In the genomic region with DNA sequence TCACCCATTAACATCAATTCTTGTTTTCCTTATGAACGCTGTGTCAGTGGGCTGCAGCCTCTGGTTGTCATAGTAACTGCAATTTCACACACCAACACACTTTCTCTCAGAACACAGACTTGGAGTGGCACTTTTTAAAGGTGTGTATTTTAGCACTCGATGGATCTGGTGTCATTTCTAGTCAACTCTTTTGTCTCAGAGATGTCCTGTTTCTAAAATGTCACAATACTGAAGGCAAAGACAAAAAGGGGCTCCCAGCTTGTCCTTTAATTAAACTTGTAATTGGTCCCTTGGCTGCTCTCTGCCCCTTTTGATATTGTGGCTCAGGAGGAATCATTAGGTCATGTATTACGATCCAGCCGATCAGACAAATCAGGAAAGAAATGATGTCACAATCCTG, we compare ENCODE assay signal across 20 mouse cellular contexts. TPM values are rescaled to one million over a fixed set of nuclear protein-coding genes. Genes with fewer than 3 reads are reported as not detected.
DNase-seq lines count a peak whose midpoint lies in the region; ATAC-seq and TF ChIP-seq lines count a peak whose summit lies in the region.
"Had no signal": no experiment of that assay in that cellular context is flagged by ENCODE, and none has a peak within 500 bp of the region (broad histone marks: within the 10 kb centered on the region; RNA-seq: fewer than 3 reads in every experiment).

No protein-coding gene starts in this region.

- no peaks in the 10 kb centered on the region for H3K27me3 ChIP-seq in E14TG2a.4 (ENCODE audit: insufficient read depth, low read length)
- H3K27me3 ChIP-seq in forebrain, embryonic 15.5 days: no peaks in the 10 kb centered on the region
- no peaks in the 10 kb centered on the region for H3K27me3 ChIP-seq in midbrain, embryonic 15.5 days (replicated peaks)
- H3K27me3 ChIP-seq: CH12.LX; neural tube, embryonic 13.5 days had no signal

- H3K4me3 ChIP-seq in E14TG2a.4 (replicated peaks; ENCODE audit: low read length): no peak overlapping the region
- H3K4me3 ChIP-seq in forebrain, embryonic 15.5 days: no peak overlapping the region
- no peak overlapping the region for H3K4me3 ChIP-seq in midbrain, embryonic 15.5 days
- H3K4me3 ChIP-seq: limb, embryonic 10.5 days; neural tube, embryonic 13.5 days had no signal

- no peaks in the 10 kb centered on the region for H3K36me3 ChIP-seq in E14TG2a.4 (ENCODE audit: insufficient read depth, low read length)
- H3K36me3 ChIP-seq in forebrain, embryonic 15.5 days: no peaks in the 10 kb centered on the region
- H3K36me3 ChIP-seq in midbrain, embryonic 15.5 days (replicated peaks): no peaks in the 10 kb centered on the region
- H3K36me3 ChIP-seq: limb, embryonic 10.5 days; neural tube, embryonic 13.5 days had no signal

- H3K9ac ChIP-seq in forebrain, embryonic 15.5 days (replicated peaks): no peak overlapping the region
- no peak overlapping the region for H3K9ac ChIP-seq in midbrain, embryonic 15.5 days

- peaks cover 11% of the 10 kb centered on the region; the same call in 1 of the 2 replicates for H3K4me1 ChIP-seq in E14TG2a.4 (replicated peaks; ENCODE audit: low read depth, low read length)
- H3K4me1 ChIP-seq in forebrain, embryonic 15.5 days: peaks cover 21% of the 10 kb centered on the region
- peaks cover 8% of the 10 kb centered on the region for H3K4me1 ChIP-seq in midbrain, embryonic 15.5 days
- H3K4me1 ChIP-seq: limb, embryonic 10.5 days had no signal

- H3K27ac ChIP-seq in forebrain, embryonic 15.5 days (replicated peaks): 0 out of 2 replicates have a peak overlapping the region, but pooled peaks have one; percentile 6
- H3K27ac ChIP-seq in midbrain, embryonic 15.5 days: peak overlapping the region; percentile 38; the same call in 1 of the 2 replicates
- H3K27ac ChIP-seq: limb, embryonic 10.5 days; neural tube, embryonic 13.5 days had no signal

- peak; percentile 21 for DNase-seq in heart, adult 11 months
- no peak for DNase-seq in heart, postnatal 4 days
- DNase-seq in adrenal gland, adult 18-20 months (ENCODE audit: low spot score in 2 of 2): no peak
- DNase-seq in right cerebral cortex, postnatal 10 days (ENCODE audit: low spot score in 2 of 2): no peak
- DNase-seq: adrenal gland, postnatal 10 days; cerebellum, adult 8-10 months; gastrocnemius, postnatal 10 days; kidney, adult 2 months; kidney, postnatal 36 days; layer of hippocampus, postnatal 36 days; lung, adult 2 months; lung, postnatal 4 days; thymus, postnatal 36 days had no signal

- 10% methylated on average over 4 of the region's 4 CpGs for WGBS in forebrain, embryonic 15.5 days
- 34% methylated on average over 4 of the region's 4 CpGs for WGBS in midbrain, embryonic 15.5 days

- peak; percentile 66; the same call in 1 of the 2 replicates for ATAC-seq in forebrain, embryonic 15.5 days (replicated peaks)
- peak; percentile 72 for ATAC-seq in midbrain, embryonic 15.5 days (replicated peaks)

- 0 out of 2 replicates have a peak, but pooled peaks have one; percentile 1 for TF ChIP-seq CTCF in E14TG2a.4 (conservative IDR thresholded peaks at IDR 0.05; ENCODE audit: low read length)

- H3K4me2 ChIP-seq in forebrain, embryonic 15.5 days (replicated peaks): no peak overlapping the region
- H3K4me2 ChIP-seq in midbrain, embryonic 15.5 days: no peak overlapping the region
- H3K4me2 ChIP-seq: liver, embryonic 11.5 days; neural tube, embryonic 13.5 days had no signal

- H3K9me3 ChIP-seq in E14TG2a.4 (ENCODE audit: low read length): no peaks in the 10 kb centered on the region
- no peaks in the 10 kb centered on the region for H3K9me3 ChIP-seq in forebrain, embryonic 15.5 days
- no peaks in the 10 kb centered on the region for H3K9me3 ChIP-seq in midbrain, embryonic 15.5 days
- H3K9me3 ChIP-seq: limb, embryonic 10.5 days; neural tube, embryonic 13.5 days had no signal

RNA-seq across cellular contexts. Expression of gene Gpr176, which starts 52.7 kb away (rescaled TPM):
- 1 to 10 TPM in 1 of 2 experiments, under 1 TPM in 1; 0.76 to 1.1 TPM for total RNA-seq in heart, postnatal 4 days (2021)
- polyA plus RNA-seq in forebrain, embryonic 15.5 days (2015; fragmentation: Nextera tagmentation; extraction: Ambion mirVana): 4.0 and 5.2 TPM in 2 replicates
- 6.5 and 6.8 TPM in 2 replicates for polyA plus RNA-seq in midbrain, embryonic 15.5 days (2015; fragmentation: Nextera tagmentation; extraction: Ambion mirVana)
- 1 to 10 TPM; 5.1 to 5.7 TPM for total RNA-seq in adrenal gland, adult 18-20 months (2021)
- total RNA-seq: CH12.LX had no signal
